Mouse (Mus musculus) brain, embryonic 14.5 days (tissue): ENCODE measurements around the gene Tmem60.

Experiments used
- CTCF ChIP-seq: fragments of 200-500 bp; IDR thresholded peaks from 2 replicates; pipeline ENCODE4 v1.5.1; 2012; ENCODE audit warnings: inconsistent platforms, mild to moderate bottlenecking, moderate library complexity, borderline replicate concordance; ENCODE audit not compliant: insufficient read depth, insufficient read length; ENCODE audit errors: extremely low read depth
- POLR2A ChIP-seq: fragments of 200-500 bp; IDR thresholded peaks from 2 replicates; pipeline ENCODE4 v1.6.1; 2012; ENCODE audit warnings: mild to moderate bottlenecking, inconsistent platforms, borderline replicate concordance; ENCODE audit not compliant: poor library complexity, insufficient read depth, insufficient read length, severe bottlenecking; ENCODE audit errors: extremely low read depth

- TF ChIP-seq POLR2A: no peak
- TF ChIP-seq CTCF: no peak
These were observed 2.1 kb downstream of the Tmem60 start for GRCm38 (mm10) chr5:20884036-20884620.
